Mouse (Mus musculus): ENCODE data around the gene Nrm.

The Nrm gene

DNA sequence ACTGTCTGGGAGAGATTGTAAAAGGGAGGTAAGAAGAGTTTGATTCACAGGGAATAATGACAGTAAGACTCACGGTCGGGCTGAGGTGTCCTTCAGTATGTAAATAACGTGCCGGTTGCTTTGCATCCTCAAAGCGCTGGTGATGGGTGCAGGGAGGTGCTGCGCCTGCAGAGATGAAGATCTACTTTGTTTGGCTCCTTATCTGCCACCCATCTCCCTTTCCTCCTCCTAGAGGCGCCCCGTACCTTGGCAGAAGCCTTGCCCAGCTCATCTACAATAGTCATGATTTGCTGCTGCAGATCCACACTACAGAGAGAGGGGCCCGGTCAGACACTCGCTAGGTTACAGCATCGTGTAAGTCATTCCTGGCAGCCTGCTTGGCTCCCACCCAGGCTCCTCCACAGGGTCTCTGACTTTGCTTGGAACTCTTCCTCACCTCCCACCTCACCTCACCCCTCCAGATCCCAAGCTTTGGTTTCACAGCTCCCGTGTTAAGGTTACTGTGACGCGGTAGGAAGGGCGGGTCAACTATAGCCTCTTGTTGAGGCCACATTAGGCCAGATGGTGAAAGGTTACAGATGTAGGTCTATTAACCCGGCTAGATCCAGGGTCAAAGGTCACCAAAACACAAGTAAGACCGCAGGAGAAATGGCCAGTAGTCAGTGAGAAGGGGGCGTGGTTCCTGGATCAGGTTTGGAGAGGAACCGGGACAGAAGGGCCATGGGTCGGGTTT lies 48.2 kb downstream of the Nrm start:
- no peak for DNase-seq

- peak; percentile 96 for DNase-seq
Measured at GRCm38 (mm10) chr17:35909919-35910369, 48.8 kb downstream of the Nrm start, which contains the start of gene Atat1. TSS of gene Atat1 (minus strand) at chr17:35910075.

DNA sequence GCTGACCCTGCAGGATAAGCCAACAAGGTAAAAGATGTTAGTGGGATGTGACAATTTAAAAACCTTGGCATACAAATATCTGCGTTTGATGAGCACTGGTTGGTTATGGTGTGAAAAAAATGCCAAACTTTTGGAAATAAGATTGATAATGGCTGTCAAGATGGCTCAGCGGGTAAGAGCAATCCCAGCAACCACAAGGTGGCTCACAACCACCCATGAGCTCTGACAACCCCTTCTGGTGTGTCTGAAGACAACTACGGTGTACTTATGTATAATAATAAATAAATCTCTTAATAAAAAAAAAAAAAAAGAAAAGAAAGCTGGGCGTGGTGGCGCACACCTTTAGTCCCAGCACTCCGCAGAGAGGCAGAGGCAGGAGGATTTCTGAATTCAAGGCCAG lies 53.9 kb downstream of the Nrm start:
- no peak for DNase-seq
